Mouse (Mus musculus) liver, embryonic 11.5 days (tissue): Measurements from ENCODE around the gene Spsb2. TPM values are rescaled to one million over a fixed set of nuclear protein-coding genes. Genes with fewer than 3 reads are reported as not detected.

ENCODE experiments used
- ATAC-seq: fragments of 200-750 bp; cut with Nextera tagmentation; replicated peaks from 2 replicates; pipeline ENCODE4 v1.8.0; 2017; ENCODE audit warnings: moderate number of reproducible peaks, mild to moderate bottlenecking, moderate TSS enrichment, moderate library complexity; ENCODE audit not compliant: low FRiP score
- DNase-seq: peaks from one replicate; pipeline ENCODE4 v3.0.0-alpha.2; 2017; ENCODE audit warnings: low spot score
- H3K27ac ChIP-seq: fragments of 300-500 bp; sonication (generic); 2 replicates; pipeline ENCODE4 v1.5.1; 2014; ENCODE audit warnings: mild to moderate bottlenecking, low read depth, low read length, control low read depth
- H3K27me3 ChIP-seq: fragments of 300-500 bp; sonication (generic); replicated peaks from 2 replicates; pipeline ENCODE4 v1.6.1; 2014; ENCODE audit warnings: low read length, mixed read lengths; ENCODE audit not compliant: control insufficient read depth, insufficient read depth
- H3K36me3 ChIP-seq: fragments of 300-500 bp; sonication (generic); 2 replicates; pipeline ENCODE4 v1.6.1; 2014; ENCODE audit warnings: mild to moderate bottlenecking, low read length, moderate library complexity, mixed read lengths; ENCODE audit not compliant: control insufficient read depth, insufficient read depth
- H3K4me1 ChIP-seq: fragments of 300-500 bp; sonication (generic); replicated peaks from 2 replicates; pipeline ENCODE4 v1.6.1; 2014; ENCODE audit warnings: low read length, mixed read lengths; ENCODE audit not compliant: control insufficient read depth, insufficient read depth
- H3K4me2 ChIP-seq: fragments of 300-500 bp; sonication (generic); 2 replicates; pipeline ENCODE4 v1.6.1; 2014; ENCODE audit warnings: mild to moderate bottlenecking, control low read depth, moderate library complexity
- H3K4me3 ChIP-seq: fragments of 300-500 bp; sonication (generic); 2 replicates; pipeline ENCODE4 v1.5.1; 2014; ENCODE audit warnings: low read depth, low read length, control low read depth
- H3K9ac ChIP-seq: fragments of 300-500 bp; sonication (generic); 2 replicates; pipeline ENCODE4 v1.6.1; 2014; ENCODE audit warnings: low read depth, low read length, control low read depth
- H3K9me3 ChIP-seq: fragments of 300-500 bp; sonication (generic); 2 replicates; pipeline ENCODE4 v1.6.1; 2016; ENCODE audit warnings: low read length, inconsistent platforms, mixed read lengths; ENCODE audit not compliant: control insufficient read depth
- WGBS: fragments of 180-500 bp; shearing (Covaris S2); extraction: QIAGEN DNeasy Blood & Tissue Kit; methylation state at CpG from one replicate; pipeline ENCODE4 v1.1.7; 2014; 5-methylcytosine and 5-hydroxymethylcytosine counted together
- polyA plus RNA-seq: library from polyadenylated mRNA; unstranded; fragments of >200 nt; fragmentation: Nextera tagmentation; extraction: Ambion mirVana; gene quantifications from 2 replicates; pipeline ENCODE4 v1.2.1, GENCODE M21; 2014

Gene Spsb2
- polyA plus RNA-seq, 1 experiment from 2014 or later = 10.4 TPM

DNA sequence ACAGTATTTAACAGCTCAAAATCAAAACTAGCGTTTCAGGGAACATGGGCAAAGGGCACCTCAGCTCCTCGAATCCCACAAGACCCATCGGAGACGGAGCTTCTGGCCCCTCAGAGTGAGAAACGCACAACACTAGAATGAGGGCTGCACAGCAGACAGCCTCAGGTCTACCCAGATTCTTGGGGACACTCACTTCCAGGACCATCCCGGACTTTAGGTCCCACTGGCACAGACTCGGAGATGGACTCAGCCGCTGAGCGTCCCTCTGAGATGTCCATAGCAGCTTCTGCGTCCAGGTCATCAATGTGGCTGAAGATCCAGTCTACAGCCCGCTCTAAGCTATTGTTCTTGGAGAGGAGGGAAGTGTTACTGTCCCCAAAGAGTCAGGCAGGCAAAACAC is 8.7 kb downstream of the Spsb2 start:
- H3K4me3 ChIP-seq = no peak overlapping the region
- no peak for ATAC-seq
- H3K4me2 ChIP-seq = no peak overlapping the region
- no peaks in the 10 kb centered on the region for H3K27me3 ChIP-seq
- 95% methylated on average over 11 of the region's 11 CpGs for WGBS
- H3K9ac ChIP-seq = no peak overlapping the region
- peaks cover 16% of the 10 kb centered on the region for H3K4me1 ChIP-seq
- no peaks in the 10 kb centered on the region for H3K9me3 ChIP-seq
- DNase-seq = no peak
- peaks cover 56% of the 10 kb centered on the region for H3K36me3 ChIP-seq
- no peak overlapping the region for H3K27ac ChIP-seq

- Histone ChIP-seq H3K4me2 (no peak overlapping the region), H3K9me3 (no peaks in the 10 kb centered on the region), H3K4me3 (no peak overlapping the region), H3K27ac (no peak overlapping the region), H3K27me3 (no peaks in the 10 kb centered on the region), H3K4me1 (peaks cover 12% of the 10 kb centered on the region), H3K36me3 (peaks cover 56% of the 10 kb centered on the region), H3K9ac (no peak overlapping the region)
- 97% methylated on average over 8 of the region's 8 CpGs for WGBS
- ATAC-seq (no peak), DNase-seq (no peak)
Measured at GRCm38 (mm10) chr6:124817563-124817962, 9.1 kb downstream of the Spsb2 start.

- DNase-seq (no peak), ATAC-seq (no peak)
- H3K4me3 ChIP-seq = no peak overlapping the region
- H3K27ac ChIP-seq = no peak overlapping the region
- 75% methylated on average over 8 of the region's 8 CpGs for WGBS
- H3K36me3 ChIP-seq = peaks cover 58% of the 10 kb centered on the region
- no peaks in the 10 kb centered on the region for H3K9me3 ChIP-seq
- H3K27me3 ChIP-seq = no peaks in the 10 kb centered on the region
- no peak overlapping the region for H3K9ac ChIP-seq
- no peak overlapping the region for H3K4me2 ChIP-seq
- peaks cover 11% of the 10 kb centered on the region for H3K4me1 ChIP-seq
Measured at GRCm38 (mm10) chr6:124817971-124818370, 9.5 kb downstream of the Spsb2 start.

DNA sequence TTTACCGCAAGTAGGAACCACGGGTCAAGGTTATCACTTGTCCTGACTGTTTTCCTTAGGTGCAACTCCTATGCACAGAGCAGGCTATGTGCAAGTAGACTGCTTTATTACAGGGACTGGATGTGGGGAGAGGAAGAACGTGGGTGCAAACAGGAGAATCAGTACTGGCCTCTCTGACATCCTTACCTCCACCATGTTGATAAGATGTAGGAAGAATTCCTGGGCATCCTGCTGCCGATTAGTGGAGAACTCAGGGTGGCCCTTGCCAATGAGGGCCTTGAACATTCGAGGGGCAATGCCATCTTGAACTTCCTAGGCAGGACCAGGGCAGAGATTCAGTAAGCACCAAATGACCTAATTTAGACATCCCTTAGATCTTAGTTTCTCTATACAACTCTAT is 12.4 kb downstream of the Spsb2 start:
- WGBS = 88% methylated on average over 5 of the region's 5 CpGs
- Histone ChIP-seq H3K27ac (no peak overlapping the region), H3K4me2 (no peak overlapping the region), H3K4me1 (no peaks in the 10 kb centered on the region), H3K36me3 (peaks cover 80% of the 10 kb centered on the region), H3K9ac (no peak overlapping the region), H3K27me3 (no peaks in the 10 kb centered on the region), H3K4me3 (no peak overlapping the region), H3K9me3 (no peaks in the 10 kb centered on the region)
- ATAC-seq (no peak), DNase-seq (no peak)

- Histone ChIP-seq H3K27ac (no peak overlapping the region), H3K36me3 (peaks cover 80% of the 10 kb centered on the region), H3K9ac (no peak overlapping the region), H3K27me3 (no peaks in the 10 kb centered on the region), H3K4me1 (no peaks in the 10 kb centered on the region), H3K4me2 (no peak overlapping the region), H3K9me3 (no peaks in the 10 kb centered on the region), H3K4me3 (no peak overlapping the region)
- 95% methylated on average over 4 of the region's 4 CpGs for WGBS
- no peak for ATAC-seq
- no peak for DNase-seq
Measured at GRCm38 (mm10) chr6:124822049-124822448, 13.6 kb downstream of the Spsb2 start.

GRCm38 (mm10) chr6:124828101-124828592 is 19.7 kb downstream of the Spsb2 start:
- peaks cover 5% of the 10 kb centered on the region; the same call in 1 of the 2 replicates for H3K4me1 ChIP-seq
- no peaks in the 10 kb centered on the region for H3K9me3 ChIP-seq
- H3K9ac ChIP-seq = peak overlapping the region; percentile 70
- peak overlapping the region; percentile 90 for H3K4me3 ChIP-seq
- peak overlapping the region; percentile 39; the same call in 1 of the 2 replicates for H3K27ac ChIP-seq
- H3K4me2 ChIP-seq = peak overlapping the region; percentile 89
- H3K36me3 ChIP-seq = peaks cover 37% of the 10 kb centered on the region
- 20% methylated on average over 10 of the region's 10 CpGs for WGBS
- no peak for ATAC-seq
- H3K27me3 ChIP-seq = no peaks in the 10 kb centered on the region
- DNase-seq = peak; percentile 54

DNA sequence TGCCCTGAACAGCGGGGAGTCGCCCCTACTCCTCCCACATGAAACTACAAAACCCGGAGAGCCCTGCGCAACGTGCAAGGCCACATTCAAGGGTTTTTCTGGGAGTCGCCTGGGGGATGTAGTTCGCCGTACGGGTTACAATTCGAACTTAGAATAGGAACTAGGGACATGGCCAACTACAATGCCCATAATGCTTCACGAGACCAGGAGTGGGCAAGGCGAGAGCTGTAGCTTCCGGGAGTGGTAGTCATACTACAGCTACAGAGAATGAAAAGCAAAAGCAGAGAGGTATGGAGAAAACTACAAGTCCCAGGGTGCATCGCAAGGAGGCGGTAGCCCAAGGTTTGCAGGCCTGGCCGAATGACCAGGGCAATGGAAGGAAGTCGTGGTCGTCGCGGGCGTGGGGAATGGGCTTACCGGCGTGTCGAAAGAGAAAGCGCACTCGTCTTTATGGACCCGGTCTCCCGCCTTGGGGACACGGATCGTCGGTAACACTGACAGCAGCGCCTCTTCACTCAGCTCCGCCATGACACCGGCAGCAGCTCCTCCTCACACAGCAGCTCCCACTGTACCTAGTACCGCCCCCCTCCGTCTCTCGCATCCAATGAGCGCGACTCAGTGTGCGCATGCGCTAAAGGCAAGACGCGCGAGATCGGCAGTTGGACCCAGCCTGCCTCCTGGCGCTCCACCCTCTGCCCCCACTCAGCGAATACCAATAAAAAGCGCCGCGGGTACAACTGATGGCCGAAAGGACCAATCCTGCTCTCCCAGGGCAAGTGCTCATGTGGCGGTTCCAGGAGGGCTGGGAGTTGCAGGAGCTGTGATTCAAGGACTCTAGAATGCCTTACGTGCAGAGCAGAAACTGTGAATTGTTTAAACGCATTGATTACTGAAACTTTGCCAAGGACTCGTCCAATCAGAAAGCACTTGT is 20.7 kb downstream of the Spsb2 start, which contains the start of the genes Usp5 and Cdca3:
Gene Usp5 (minus strand): TSS at position 617 of the 931 bp plus-strand sequence.
Gene Cdca3 (plus strand): TSS at position 680 of the 931 bp plus-strand sequence.
- no peaks in the 10 kb centered on the region for H3K27me3 ChIP-seq
- H3K27ac ChIP-seq = peak within 1 kb of the TSS; percentile 75
- peak within 1 kb of the TSS; percentile 90 for H3K4me3 ChIP-seq
- ATAC-seq = peak; percentile 89
- H3K9ac ChIP-seq = peak within 1 kb of the TSS; percentile 95
- H3K36me3 ChIP-seq = peaks cover 29% of the 10 kb centered on the region
- H3K4me1 ChIP-seq = peaks cover 5% of the 10 kb centered on the region; the same call in 1 of the 2 replicates
- WGBS = under 1% methylated on average over 55 of the region's 55 CpGs
- peak; percentile 98 for DNase-seq
- peak within 1 kb of the TSS; percentile 89 for H3K4me2 ChIP-seq
- no peaks in the 10 kb centered on the region for H3K9me3 ChIP-seq

DNA sequence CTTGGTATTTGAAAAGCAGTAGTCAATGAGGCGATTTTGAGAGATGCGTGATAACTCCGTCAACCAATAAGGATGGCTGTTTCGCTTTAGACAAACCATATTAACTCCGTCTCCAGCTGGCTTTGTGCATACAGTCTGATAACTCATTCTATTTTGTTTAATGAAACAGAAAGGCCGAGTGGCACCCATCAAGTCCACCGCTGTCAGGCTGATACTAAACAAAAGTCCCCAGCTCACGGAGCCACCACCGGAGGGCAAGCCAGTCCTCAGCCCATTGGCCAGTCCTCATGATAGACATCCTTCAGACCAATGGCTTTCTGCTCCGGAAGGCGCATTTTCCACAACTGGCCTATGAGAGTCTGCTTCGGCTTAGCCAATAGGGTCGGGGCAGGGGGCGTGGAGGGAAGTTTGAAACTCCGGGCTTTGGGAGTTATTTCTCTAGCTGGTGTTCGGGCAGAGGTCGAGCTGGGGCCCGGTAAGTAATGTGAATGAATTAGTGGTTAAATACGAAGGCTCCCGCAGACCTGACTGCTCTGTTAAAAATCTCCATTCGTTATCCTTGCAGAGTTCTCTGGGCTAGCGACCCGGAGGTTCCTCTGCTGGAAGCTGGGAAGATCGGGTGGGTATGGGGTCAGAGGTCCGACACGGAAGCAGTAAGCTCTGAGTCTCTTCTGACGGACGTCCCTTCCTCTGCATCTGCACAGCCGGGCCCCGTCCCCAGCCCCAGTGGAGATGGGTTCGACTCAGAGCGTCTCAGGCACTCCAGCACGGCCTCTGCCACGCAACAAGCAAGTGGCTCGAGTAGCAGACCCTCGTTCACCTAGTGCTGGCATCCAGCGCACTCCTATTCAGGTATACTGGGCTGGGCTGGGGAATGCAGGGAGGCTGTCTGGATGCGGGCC is 21.6 kb downstream of the Spsb2 start:
- no peaks in the 10 kb centered on the region for H3K9me3 ChIP-seq
- H3K4me3 ChIP-seq = peak overlapping the region; percentile 90
- H3K36me3 ChIP-seq = peaks cover 22% of the 10 kb centered on the region
- DNase-seq (peak; percentile 87), ATAC-seq (peak; percentile 84)
- peaks cover 5% of the 10 kb centered on the region; the same call in 1 of the 2 replicates for H3K4me1 ChIP-seq
- H3K27ac ChIP-seq = peak overlapping the region; percentile 75
- under 1% methylated on average over 38 of the region's 38 CpGs for WGBS
- H3K9ac ChIP-seq = peak overlapping the region; percentile 95
- peak overlapping the region; percentile 89 for H3K4me2 ChIP-seq
- H3K27me3 ChIP-seq = no peaks in the 10 kb centered on the region
